Mouse (Mus musculus): ENCODE results near the gene Pus3. TPM values are rescaled to one million over a fixed set of nuclear protein-coding genes. Genes with fewer than 3 reads are reported as not detected.
A peak's percentile ranks its signal among the peaks of the same experiment; 100 is the strongest.

The Pus3 gene
- polyA plus RNA-seq (2015; fragmentation: Nextera tagmentation; extraction: Ambion mirVana) = 15.7 and 20.6 TPM in 2 replicates

DNA sequence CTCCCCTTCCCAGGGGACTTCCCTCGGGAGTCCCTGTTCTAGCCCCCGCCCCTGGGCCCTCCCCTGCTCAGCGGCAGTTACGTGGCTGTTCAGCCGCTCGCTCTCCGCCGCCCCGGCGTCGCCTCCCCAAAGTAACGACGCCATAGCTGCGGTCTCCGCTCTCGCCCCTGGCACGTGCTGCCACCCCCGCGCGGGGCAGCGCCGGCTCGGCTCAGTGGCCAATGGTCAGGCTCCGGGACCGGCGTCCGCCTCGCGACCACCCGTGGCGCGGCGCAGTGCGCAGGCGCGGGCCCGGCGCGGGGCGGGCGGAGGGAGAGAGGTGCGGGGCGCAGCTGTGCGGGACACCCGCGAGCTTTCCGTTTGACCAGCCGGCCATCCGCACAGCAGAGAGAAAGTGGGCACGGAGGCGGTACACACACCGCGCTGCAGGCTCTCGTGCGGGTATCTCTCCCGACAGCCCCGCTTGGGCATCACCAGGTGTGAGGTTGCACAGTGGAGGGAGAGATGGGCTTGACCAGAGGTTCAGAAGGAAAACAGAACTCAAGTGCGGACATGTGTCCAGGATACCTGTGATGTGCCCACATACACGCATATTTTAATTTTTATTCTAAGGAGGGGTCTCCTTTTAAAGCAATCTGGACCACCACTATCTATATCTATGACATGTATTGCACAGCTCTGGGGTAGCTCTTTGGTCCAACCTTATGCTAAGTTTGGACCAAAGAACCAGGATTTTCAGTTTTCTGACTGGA, at the start of gene Pus3, which contains the start of gene Ddx25:
TSS of gene Pus3 (plus strand) at position 339 of the 752 bp plus-strand sequence.
TSS of gene Ddx25 (minus strand) at position 272 of the 752 bp plus-strand sequence.
- H3K27ac ChIP-seq (ENCODE audit: low read length) = peak within 1 kb of the TSS; percentile 78
- under 1% methylated on average over 59 of the region's 59 CpGs for WGBS

DNA sequence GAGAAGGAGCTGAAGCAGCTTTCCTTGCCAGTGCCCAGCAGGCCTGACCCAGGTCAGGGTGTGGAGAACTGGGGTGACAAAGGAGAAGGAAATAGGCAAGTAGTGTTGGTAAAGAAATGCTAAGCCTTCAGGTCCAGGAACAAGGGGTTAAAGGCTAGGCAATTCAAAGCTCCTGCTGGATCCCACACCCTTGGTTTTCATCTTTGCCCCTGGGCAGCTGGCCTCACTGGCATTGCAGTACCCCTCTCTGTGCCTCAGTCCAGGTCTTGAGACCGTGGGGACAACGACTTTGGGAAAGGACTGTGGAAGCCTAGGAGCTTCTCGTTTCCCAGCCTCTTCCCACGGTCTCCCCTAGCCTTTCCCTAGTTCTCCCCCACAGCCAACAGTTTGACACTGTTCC, 44.5 kb upstream of the Pus3 start:
- Histone ChIP-seq H3K4me1 (replicated peaks; ENCODE audit: control insufficient read depth, insufficient read depth, low read length) (no peaks in the 10 kb centered on the region), H3K27ac (ENCODE audit: low read length) (no peak overlapping the region), H3K27me3 (replicated peaks; ENCODE audit: control insufficient read depth, insufficient read depth, low read length) (no peaks in the 10 kb centered on the region), H3K4me3 (replicated peaks; ENCODE audit: low read length) (no peak overlapping the region), H3K4me2 (ENCODE audit: low read length) (no peak overlapping the region), H3K9ac (replicated peaks; ENCODE audit: low read depth, low read length) (no peak overlapping the region), H3K36me3 (ENCODE audit: control insufficient read depth, insufficient read depth) (no peaks in the 10 kb centered on the region), H3K9me3 (ENCODE audit: control insufficient read depth, low read length) (no peaks in the 10 kb centered on the region)
- no peak for ATAC-seq
- WGBS = 85% methylated on average over 4 of the region's 4 CpGs

More for the DNA sequence above, at the start of gene Pus3, which contains the start of gene Ddx25:
- no peaks in the 10 kb centered on the region for H3K9me3 ChIP-seq (ENCODE audit: control insufficient read depth, low read length)
- H3K9ac ChIP-seq (replicated peaks; ENCODE audit: low read depth, low read length) = peak within 1 kb of the TSS; percentile 73
- ATAC-seq = peak; percentile 68
- peak within 1 kb of the TSS; percentile 58 for H3K4me3 ChIP-seq (replicated peaks; ENCODE audit: low read length)
- H3K4me1 ChIP-seq (replicated peaks; ENCODE audit: control insufficient read depth, insufficient read depth, low read length) = peaks cover 17% of the 10 kb centered on the region
- H3K27me3 ChIP-seq (replicated peaks; ENCODE audit: control insufficient read depth, insufficient read depth, low read length) = peaks cover 2% of the 10 kb centered on the region; the same call in 1 of the 2 replicates
- H3K36me3 ChIP-seq (ENCODE audit: control insufficient read depth, insufficient read depth) = peaks cover 10% of the 10 kb centered on the region; the same call in 1 of the 2 replicates
- H3K4me2 ChIP-seq (ENCODE audit: low read length) = peak within 1 kb of the TSS; percentile 97

DNA sequence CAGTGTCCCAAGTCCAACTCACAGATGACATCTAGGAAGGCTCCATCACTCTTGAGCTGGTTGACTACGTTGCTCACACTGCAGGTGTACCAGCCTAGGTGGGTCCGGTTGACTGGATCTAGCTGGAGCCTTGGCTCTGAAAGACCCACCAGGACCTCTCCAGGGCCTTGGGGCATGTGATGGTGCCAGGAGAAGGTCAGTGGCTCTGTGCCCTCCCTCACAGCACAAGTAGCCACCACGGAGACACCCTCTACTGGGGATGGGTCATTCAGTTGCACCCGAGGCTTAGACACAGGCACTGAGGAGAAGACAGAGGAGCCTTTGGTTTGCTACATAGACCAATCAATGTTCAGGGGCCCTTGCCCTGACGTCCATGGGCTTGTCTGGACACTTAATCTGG, 42.2 kb upstream of the Pus3 start:
- no peak overlapping the region for H3K4me3 ChIP-seq (replicated peaks; ENCODE audit: low read length)
- H3K9ac ChIP-seq (replicated peaks; ENCODE audit: low read depth, low read length) = no peak overlapping the region
- H3K27ac ChIP-seq (ENCODE audit: low read length) = no peak overlapping the region
- no peak for ATAC-seq
- H3K4me1 ChIP-seq (replicated peaks; ENCODE audit: control insufficient read depth, insufficient read depth, low read length) = no peaks in the 10 kb centered on the region
- 85% methylated on average over 5 of the region's 5 CpGs for WGBS
- no peaks in the 10 kb centered on the region for H3K36me3 ChIP-seq (ENCODE audit: control insufficient read depth, insufficient read depth)
- no peak overlapping the region for H3K4me2 ChIP-seq (ENCODE audit: low read length)
- no peaks in the 10 kb centered on the region for H3K9me3 ChIP-seq (ENCODE audit: control insufficient read depth, low read length)
- H3K27me3 ChIP-seq (replicated peaks; ENCODE audit: control insufficient read depth, insufficient read depth, low read length) = no peaks in the 10 kb centered on the region

DNA sequence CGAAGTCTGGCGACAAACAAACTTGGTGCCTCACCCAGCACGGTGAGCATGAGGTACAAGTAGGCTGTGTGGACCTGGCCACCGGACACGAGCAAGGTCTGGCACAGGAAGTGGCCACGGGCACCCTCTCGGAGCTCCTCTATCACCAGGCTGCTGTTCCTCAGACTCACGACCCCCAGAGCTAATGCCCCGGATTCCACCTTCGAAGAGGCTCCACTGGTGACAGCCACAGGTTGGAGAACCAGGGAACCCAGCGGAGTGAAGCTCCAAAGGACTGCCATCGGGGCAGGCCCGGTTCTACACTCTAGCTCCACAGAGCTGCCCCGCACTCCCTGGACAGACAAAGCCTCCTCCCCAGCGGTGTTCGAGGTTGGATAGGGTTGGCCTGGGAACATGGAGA, 41.7 kb upstream of the Pus3 start:
- Histone ChIP-seq H3K27me3 (replicated peaks; ENCODE audit: control insufficient read depth, insufficient read depth, low read length) (no peaks in the 10 kb centered on the region), H3K36me3 (ENCODE audit: control insufficient read depth, insufficient read depth) (no peaks in the 10 kb centered on the region), H3K4me3 (replicated peaks; ENCODE audit: low read length) (no peak overlapping the region), H3K9ac (replicated peaks; ENCODE audit: low read depth, low read length) (no peak overlapping the region), H3K4me1 (replicated peaks; ENCODE audit: control insufficient read depth, insufficient read depth, low read length) (no peaks in the 10 kb centered on the region), H3K9me3 (ENCODE audit: control insufficient read depth, low read length) (no peaks in the 10 kb centered on the region), H3K27ac (ENCODE audit: low read length) (no peak overlapping the region), H3K4me2 (ENCODE audit: low read length) (no peak overlapping the region)
- no peak for ATAC-seq
- 95% methylated on average over 16 of the region's 16 CpGs for WGBS

DNA sequence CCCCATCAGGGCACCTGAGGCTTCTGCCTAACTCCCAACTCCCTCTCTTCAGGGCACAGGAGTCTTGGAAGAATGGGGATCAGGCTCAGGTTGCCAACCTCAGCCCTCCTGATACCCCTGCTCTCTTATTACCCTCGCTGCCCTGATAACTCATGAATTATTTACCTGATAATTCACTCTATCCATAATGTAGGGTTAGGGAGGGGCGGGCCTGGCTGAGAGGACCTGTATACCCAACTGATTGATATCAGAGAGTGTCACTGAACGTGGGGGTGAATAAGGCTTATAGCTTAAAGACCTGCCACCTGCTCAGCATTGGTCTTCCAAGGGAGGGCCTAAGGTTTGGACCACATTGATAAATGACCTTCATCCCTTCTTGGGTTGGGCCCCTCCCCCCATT, 40.2 kb upstream of the Pus3 start, which contains the start of gene Gm1113:
TSS of gene Gm1113 (minus strand) at position 101 of the 400 bp plus-strand sequence.
- peaks cover 7% of the 10 kb centered on the region for H3K4me1 ChIP-seq (replicated peaks; ENCODE audit: control insufficient read depth, insufficient read depth, low read length)
- H3K9ac ChIP-seq (replicated peaks; ENCODE audit: low read depth, low read length) = no peak within 1 kb of the TSS
- no peak within 1 kb of the TSS for H3K27ac ChIP-seq (ENCODE audit: low read length)
- no peaks in the 10 kb centered on the region for H3K27me3 ChIP-seq (replicated peaks; ENCODE audit: control insufficient read depth, insufficient read depth, low read length)
- 78% methylated on average over 3 of the region's 3 CpGs for WGBS
- no peak within 1 kb of the TSS for H3K4me2 ChIP-seq (ENCODE audit: low read length)
- H3K36me3 ChIP-seq (ENCODE audit: control insufficient read depth, insufficient read depth) = no peaks in the 10 kb centered on the region
- H3K4me3 ChIP-seq (replicated peaks; ENCODE audit: low read length) = no peak within 1 kb of the TSS
- no peak for ATAC-seq
- H3K9me3 ChIP-seq (ENCODE audit: control insufficient read depth, low read length) = no peaks in the 10 kb centered on the region

DNA sequence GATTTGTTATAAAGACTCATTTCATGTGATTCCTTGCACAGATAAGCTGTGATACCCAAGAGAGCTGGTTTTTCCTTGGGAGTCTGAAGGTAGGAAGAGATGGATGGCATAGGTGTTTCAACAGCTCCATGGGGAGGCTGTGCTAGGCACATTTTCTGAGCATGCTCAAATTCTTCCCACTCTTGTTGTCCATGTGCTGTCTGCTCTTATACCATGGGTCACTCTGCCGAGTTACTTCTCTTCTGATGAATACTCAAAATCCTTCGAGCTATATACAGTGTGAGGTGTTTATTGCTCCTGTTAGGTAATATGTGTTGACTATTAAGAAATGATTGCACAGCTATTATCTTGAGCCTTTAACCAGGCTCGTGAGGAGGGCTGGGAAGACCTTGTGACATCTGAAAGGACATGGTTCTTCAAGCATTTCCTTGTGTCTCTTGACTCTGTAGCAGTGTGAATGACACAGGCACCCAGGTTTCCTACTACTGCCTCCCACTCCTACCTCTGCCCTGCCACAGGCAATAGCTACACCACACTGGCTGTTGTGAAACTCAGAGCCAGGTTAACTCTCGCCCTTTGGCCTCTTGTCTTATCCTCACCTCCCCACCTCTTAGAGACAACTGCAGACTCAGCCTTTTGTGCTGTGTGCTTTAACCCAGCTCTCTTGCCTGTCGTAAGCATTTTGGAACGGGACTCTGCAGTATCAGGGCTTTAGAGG, 37.6 kb upstream of the Pus3 start:
- no peak for ATAC-seq
- no peaks in the 10 kb centered on the region for H3K27me3 ChIP-seq (replicated peaks; ENCODE audit: control insufficient read depth, insufficient read depth, low read length)
- H3K4me3 ChIP-seq (replicated peaks; ENCODE audit: low read length) = no peak overlapping the region
- no peaks in the 10 kb centered on the region for H3K36me3 ChIP-seq (ENCODE audit: control insufficient read depth, insufficient read depth)
- 76% methylated on average over 6 of the region's 6 CpGs for WGBS
- no peak overlapping the region for H3K4me2 ChIP-seq (ENCODE audit: low read length)
- H3K4me1 ChIP-seq (replicated peaks; ENCODE audit: control insufficient read depth, insufficient read depth, low read length) = peaks cover 23% of the 10 kb centered on the region
- no peaks in the 10 kb centered on the region for H3K9me3 ChIP-seq (ENCODE audit: control insufficient read depth, low read length)
- no peak overlapping the region for H3K9ac ChIP-seq (replicated peaks; ENCODE audit: low read depth, low read length)
- no peak overlapping the region for H3K27ac ChIP-seq (ENCODE audit: low read length)

DNA sequence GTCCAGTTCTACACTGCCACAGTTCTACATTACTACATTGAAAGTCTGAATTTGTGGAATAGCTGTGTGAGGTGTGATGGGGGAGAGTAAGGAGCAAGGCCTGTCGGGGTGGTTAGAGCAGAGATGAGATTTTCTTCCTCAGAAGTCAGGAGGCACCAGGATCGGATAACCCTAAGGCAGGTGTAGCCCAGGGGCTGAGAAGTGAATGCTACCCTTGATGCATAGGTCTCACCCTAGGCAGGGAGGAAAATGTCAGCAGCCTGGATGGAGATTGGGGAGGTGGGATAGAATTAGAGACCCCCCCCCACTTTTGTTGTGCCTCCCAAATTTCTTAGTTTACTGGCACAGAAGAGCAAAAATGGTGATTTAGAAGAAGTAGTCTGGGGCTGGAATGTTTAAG, 36.2 kb upstream of the Pus3 start:
- Histone ChIP-seq H3K4me1 (replicated peaks; ENCODE audit: control insufficient read depth, insufficient read depth, low read length) (peaks cover 23% of the 10 kb centered on the region), H3K36me3 (ENCODE audit: control insufficient read depth, insufficient read depth) (no peaks in the 10 kb centered on the region), H3K27ac (ENCODE audit: low read length) (no peak overlapping the region), H3K27me3 (replicated peaks; ENCODE audit: control insufficient read depth, insufficient read depth, low read length) (no peaks in the 10 kb centered on the region), H3K9ac (replicated peaks; ENCODE audit: low read depth, low read length) (no peak overlapping the region), H3K9me3 (ENCODE audit: control insufficient read depth, low read length) (no peaks in the 10 kb centered on the region), H3K4me2 (ENCODE audit: low read length) (no peak overlapping the region), H3K4me3 (replicated peaks; ENCODE audit: low read length) (no peak overlapping the region)
- ATAC-seq = no peak
- 81% methylated on average over 2 of the region's 2 CpGs for WGBS

DNA sequence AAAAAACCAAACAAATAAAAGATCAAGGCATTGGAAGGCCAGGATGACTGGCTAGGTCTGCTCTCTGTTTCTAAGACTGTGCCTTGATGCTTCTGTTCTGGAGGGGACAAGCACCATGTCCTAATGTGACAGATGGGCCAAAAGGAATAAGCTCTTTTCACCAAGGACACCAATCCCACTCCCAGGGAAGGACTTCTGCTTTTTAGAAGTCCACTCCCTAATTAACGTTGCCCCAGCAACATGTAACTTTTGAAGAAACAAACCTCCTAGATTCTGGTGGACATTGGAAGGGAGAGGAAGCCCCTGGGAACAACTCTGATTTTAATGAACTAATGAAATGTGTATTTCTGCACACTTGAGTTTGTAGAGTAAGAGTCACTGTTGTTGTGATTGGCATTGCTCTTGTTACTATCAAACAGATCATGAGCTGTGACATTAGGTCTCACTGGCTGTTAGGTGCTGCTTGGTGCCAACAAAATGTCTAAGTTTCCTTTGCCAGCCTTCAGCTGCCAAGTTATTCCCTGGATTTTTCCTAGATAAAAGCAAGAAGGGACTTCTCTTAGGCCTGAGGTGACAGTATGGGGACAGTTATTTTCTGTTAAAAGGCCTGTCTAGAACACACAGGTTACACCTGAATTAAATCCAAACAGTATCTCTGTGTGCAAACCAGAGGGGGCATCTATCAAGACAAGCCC, 35.4 kb upstream of the Pus3 start:
- no peaks in the 10 kb centered on the region for H3K36me3 ChIP-seq (ENCODE audit: control insufficient read depth, insufficient read depth)
- H3K27me3 ChIP-seq (replicated peaks; ENCODE audit: control insufficient read depth, insufficient read depth, low read length) = no peaks in the 10 kb centered on the region
- peak overlapping the region; percentile 46 for H3K27ac ChIP-seq (ENCODE audit: low read length)
- no peak overlapping the region for H3K9ac ChIP-seq (replicated peaks; ENCODE audit: low read depth, low read length)
- 58% methylated on average over 1 of the region's 1 CpGs for WGBS
- no peak overlapping the region for H3K4me3 ChIP-seq (replicated peaks; ENCODE audit: low read length)
- peaks cover 23% of the 10 kb centered on the region for H3K4me1 ChIP-seq (replicated peaks; ENCODE audit: control insufficient read depth, insufficient read depth, low read length)
- no peaks in the 10 kb centered on the region for H3K9me3 ChIP-seq (ENCODE audit: control insufficient read depth, low read length)
- H3K4me2 ChIP-seq (ENCODE audit: low read length) = no peak overlapping the region
- 0 out of 2 replicates have a peak, but pooled peaks have one; percentile 11 for ATAC-seq

DNA sequence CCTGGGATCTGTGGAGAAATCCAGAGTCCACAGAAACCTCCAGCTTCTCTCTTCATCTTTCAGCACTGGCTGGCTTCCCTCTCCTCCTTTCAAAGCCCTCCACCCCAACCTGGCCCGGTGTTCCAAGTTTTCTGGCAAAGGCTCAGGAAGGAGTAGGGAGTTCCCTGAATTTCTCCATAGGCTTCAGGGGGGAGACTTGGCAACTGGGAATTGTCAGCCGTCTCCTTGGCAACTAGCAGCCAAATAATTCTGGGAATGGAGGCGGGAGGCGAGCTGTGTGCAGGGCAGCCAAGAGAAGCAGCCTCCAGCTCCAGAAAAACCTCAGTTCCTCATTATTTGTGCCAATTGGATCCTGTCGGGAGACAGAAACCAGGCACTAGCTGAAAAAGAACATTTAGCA, 34.9 kb upstream of the Pus3 start:
- ATAC-seq = peak; percentile 91
- peaks cover 23% of the 10 kb centered on the region for H3K4me1 ChIP-seq (replicated peaks; ENCODE audit: control insufficient read depth, insufficient read depth, low read length)
- H3K36me3 ChIP-seq (ENCODE audit: control insufficient read depth, insufficient read depth) = no peaks in the 10 kb centered on the region
- H3K4me3 ChIP-seq (replicated peaks; ENCODE audit: low read length) = no peak overlapping the region
- H3K27ac ChIP-seq (ENCODE audit: low read length) = peak overlapping the region; percentile 46
- H3K9me3 ChIP-seq (ENCODE audit: control insufficient read depth, low read length) = no peaks in the 10 kb centered on the region
- H3K4me2 ChIP-seq (ENCODE audit: low read length) = peak overlapping the region; percentile 21
- no peaks in the 10 kb centered on the region for H3K27me3 ChIP-seq (replicated peaks; ENCODE audit: control insufficient read depth, insufficient read depth, low read length)
- H3K9ac ChIP-seq (replicated peaks; ENCODE audit: low read depth, low read length) = no peak overlapping the region
- 7% methylated on average over 5 of the region's 5 CpGs for WGBS
